ENCODE assay signal across 17 mouse cellular contexts in genomic region chr1:156111728-156112127, GRCm38 (mm10).
DNase-seq lines count a peak whose midpoint lies in the region; ATAC-seq and TF ChIP-seq lines count a peak whose summit lies in the region.
"Had no signal": no experiment of that assay in that cellular context is flagged by ENCODE, and none has a peak within 500 bp of the region (broad histone marks: within the 10 kb centered on the region; RNA-seq: fewer than 3 reads in every experiment).

No protein-coding gene starts in this region.

- no peak for DNase-seq in stomach, postnatal 0 days (ENCODE audit: low spot score)
- peak; percentile 13 for DNase-seq in retina, postnatal 7 days (ENCODE audit: low read depth, low spot score)
- DNase-seq in gastrocnemius, postnatal 36 days = no peak
- DNase-seq: adrenal gland, adult 2 months; cerebellum, adult 18-20 months; kidney, adult 11 months; liver; thymus, adult 18-20 months had no signal

- no peak for TF ChIP-seq CTCF in stomach, postnatal 0 days (IDR thresholded peaks at IDR 0.05; ENCODE audit: low read depth)

- H3K27me3 ChIP-seq in heart, embryonic 11.5 days (ENCODE audit: control insufficient read depth, insufficient read depth, low read length) = no peaks in the 10 kb centered on the region
- H3K27me3 ChIP-seq in heart, embryonic 12.5 days (replicated peaks) = no peaks in the 10 kb centered on the region
- H3K27me3 ChIP-seq in stomach, embryonic 15.5 days (replicated peaks) = no peaks in the 10 kb centered on the region
- H3K27me3 ChIP-seq in stomach, postnatal 0 days (ENCODE audit: control insufficient read depth, insufficient read depth, low read length) = 0 out of 2 replicates have a peak, but pooled peaks cover 3% of the 10 kb centered on the region
- H3K27me3 ChIP-seq in intestine, embryonic 15.5 days (replicated peaks) = no peaks in the 10 kb centered on the region
- H3K27me3 ChIP-seq: lung, embryonic 15.5 days; Patski had no signal

- intact Hi-C loops in gastrocnemius, postnatal 36 days (cut with DNase I) = no loop called here

- no peaks in the 10 kb centered on the region for H3K9me3 ChIP-seq in heart, embryonic 11.5 days (replicated peaks; ENCODE audit: control insufficient read depth, low read length)
- H3K9me3 ChIP-seq in heart, embryonic 12.5 days (replicated peaks) = no peaks in the 10 kb centered on the region
- no peaks in the 10 kb centered on the region for H3K9me3 ChIP-seq in stomach, embryonic 15.5 days
- no peaks in the 10 kb centered on the region for H3K9me3 ChIP-seq in stomach, postnatal 0 days (ENCODE audit: control insufficient read depth, low read length)
- no peaks in the 10 kb centered on the region for H3K9me3 ChIP-seq in intestine, embryonic 15.5 days
- H3K9me3 ChIP-seq: lung, embryonic 15.5 days had no signal

- H3K4me3 ChIP-seq in heart, embryonic 11.5 days (ENCODE audit: low read depth, low read length) = no peak overlapping the region
- no peak overlapping the region for H3K4me3 ChIP-seq in heart, embryonic 12.5 days
- no peak overlapping the region for H3K4me3 ChIP-seq in stomach, embryonic 15.5 days (replicated peaks)
- H3K4me3 ChIP-seq in stomach, postnatal 0 days (ENCODE audit: low read depth, low read length) = no peak overlapping the region
- H3K4me3 ChIP-seq in intestine, embryonic 15.5 days (replicated peaks) = no peak overlapping the region
- H3K4me3 ChIP-seq: left cerebral cortex, adult 2 months; lung, embryonic 15.5 days had no signal

- no peak overlapping the region for H3K9ac ChIP-seq in heart, embryonic 11.5 days (ENCODE audit: low read depth, low read length)
- no peak overlapping the region for H3K9ac ChIP-seq in heart, embryonic 12.5 days
- H3K9ac ChIP-seq in stomach, embryonic 15.5 days = no peak overlapping the region
- H3K9ac ChIP-seq in stomach, postnatal 0 days (ENCODE audit: low read length) = no peak overlapping the region
- H3K9ac ChIP-seq in intestine, embryonic 15.5 days = no peak overlapping the region
- H3K9ac ChIP-seq: lung, embryonic 15.5 days had no signal

- H3K36me3 ChIP-seq in heart, embryonic 11.5 days (ENCODE audit: control insufficient read depth, insufficient read depth, low read length) = no peaks in the 10 kb centered on the region
- H3K36me3 ChIP-seq in heart, embryonic 12.5 days = no peaks in the 10 kb centered on the region
- no peaks in the 10 kb centered on the region for H3K36me3 ChIP-seq in stomach, embryonic 15.5 days
- H3K36me3 ChIP-seq in stomach, postnatal 0 days (ENCODE audit: control insufficient read depth, insufficient read depth, low read length) = no peaks in the 10 kb centered on the region
- H3K36me3 ChIP-seq in intestine, embryonic 15.5 days = no peaks in the 10 kb centered on the region
- H3K36me3 ChIP-seq: lung, embryonic 15.5 days had no signal

- H3K4me2 ChIP-seq in heart, embryonic 11.5 days = peak overlapping the region; percentile 35
- no peak overlapping the region for H3K4me2 ChIP-seq in heart, embryonic 12.5 days
- H3K4me2 ChIP-seq in stomach, embryonic 15.5 days = peak overlapping the region; percentile 13; the same call in 1 of the 2 replicates
- H3K4me2 ChIP-seq in stomach, postnatal 0 days (replicated peaks; ENCODE audit: low read depth) = no peak overlapping the region
- 0 out of 2 replicates have a peak overlapping the region, but pooled peaks have one; percentile 22 for H3K4me2 ChIP-seq in intestine, embryonic 15.5 days (replicated peaks)
- H3K4me2 ChIP-seq: lung, embryonic 15.5 days had no signal

- no peak overlapping the region for H3K27ac ChIP-seq in heart, embryonic 11.5 days (ENCODE audit: low read depth, low read length)
- no peak overlapping the region for H3K27ac ChIP-seq in heart, embryonic 12.5 days (ENCODE audit: poor library complexity, severe bottlenecking)
- no peak overlapping the region for H3K27ac ChIP-seq in stomach, embryonic 15.5 days
- H3K27ac ChIP-seq in stomach, postnatal 0 days (replicated peaks) = no peak overlapping the region
- H3K27ac ChIP-seq in intestine, embryonic 15.5 days = no peak overlapping the region
- H3K27ac ChIP-seq: left cerebral cortex, adult 2 months; lung, embryonic 15.5 days had no signal

- H3K4me1 ChIP-seq in heart, embryonic 11.5 days (ENCODE audit: control insufficient read depth, insufficient read depth, low read length) = peaks cover 7% of the 10 kb centered on the region
- H3K4me1 ChIP-seq in heart, embryonic 12.5 days (replicated peaks) = peaks cover 27% of the 10 kb centered on the region
- no peaks in the 10 kb centered on the region for H3K4me1 ChIP-seq in stomach, embryonic 15.5 days
- no peaks in the 10 kb centered on the region for H3K4me1 ChIP-seq in stomach, postnatal 0 days (replicated peaks; ENCODE audit: control insufficient read depth, insufficient read depth)
- H3K4me1 ChIP-seq in intestine, embryonic 15.5 days (replicated peaks) = no peaks in the 10 kb centered on the region
- H3K4me1 ChIP-seq: lung, embryonic 15.5 days had no signal

- TF ChIP-seq EP300 in stomach, postnatal 0 days (optimal IDR thresholded peaks at IDR 0.05) = no peak

- ATAC-seq in heart, embryonic 11.5 days (replicated peaks; ENCODE audit: insufficient number of reproducible peaks, low FRiP score, low TSS enrichment) = no peak
- ATAC-seq in heart, embryonic 12.5 days (ENCODE audit: insufficient number of reproducible peaks, low FRiP score) = no peak
- no peak for ATAC-seq in stomach, embryonic 15.5 days (ENCODE audit: insufficient read depth, low FRiP score, low read depth)
- no peak for ATAC-seq in stomach, postnatal 0 days (ENCODE audit: low FRiP score, low TSS enrichment)
- ATAC-seq in intestine, embryonic 15.5 days = peak; percentile 71
- no peak for ATAC-seq in erythroid progenitor cell, adult 5-6 weeks (replicated peaks; ENCODE audit: low FRiP score, poor library complexity, severe bottlenecking)
- ATAC-seq: CD4-positive, CD25-positive, alpha-beta regulatory T cell, adult 4 months; Patski had no signal

- 25% methylated on average over 12 of the region's 12 CpGs for WGBS in heart, embryonic 11.5 days (ENCODE audit: insufficient replicate concordance)
- WGBS in heart, embryonic 12.5 days = 36% methylated on average over 12 of the region's 12 CpGs
- WGBS in stomach, embryonic 15.5 days = 24% methylated on average over 12 of the region's 12 CpGs
- 25% methylated on average over 12 of the region's 12 CpGs for WGBS in stomach, postnatal 0 days
- 28% methylated on average over 12 of the region's 12 CpGs for WGBS in intestine, embryonic 15.5 days

Comparison
In these comparisons a context has a peak if more than half of its experiments do, and no peak if none do; other contexts are left out.
1. H3K4me2 ChIP-seq: peak in heart, embryonic 11.5 days (single experiment), stomach, embryonic 15.5 days (single experiment) and intestine, embryonic 15.5 days (single experiment); none in heart, embryonic 12.5 days (single experiment) and stomach, postnatal 0 days (single experiment).